Mouse (Mus musculus): ENCODE data around the gene Ercc1.

Ercc1 gene

DNA sequence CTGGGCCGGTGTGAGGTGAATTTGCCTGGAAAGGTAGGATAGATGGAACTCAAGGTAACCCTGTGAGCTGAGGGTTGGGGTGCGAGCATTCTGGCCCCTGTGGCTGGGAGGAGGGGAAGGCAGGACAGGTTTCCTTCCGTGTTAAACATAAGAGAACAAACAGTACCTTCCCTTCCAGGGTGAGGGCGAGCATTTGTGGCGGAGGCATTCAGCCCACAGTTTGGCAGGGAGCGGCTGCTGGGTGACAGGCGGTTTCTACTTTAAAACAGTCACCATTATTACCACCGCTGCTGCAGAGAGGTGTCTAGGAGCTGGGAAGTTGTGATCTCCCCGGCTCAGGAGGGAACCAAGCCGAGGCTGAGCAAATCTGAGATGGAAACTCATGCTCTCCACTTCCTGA, 7.5 kb upstream of the Ercc1 start:
- DNase-seq (ENCODE audit: low read depth, low spot score) = no peak

DNA sequence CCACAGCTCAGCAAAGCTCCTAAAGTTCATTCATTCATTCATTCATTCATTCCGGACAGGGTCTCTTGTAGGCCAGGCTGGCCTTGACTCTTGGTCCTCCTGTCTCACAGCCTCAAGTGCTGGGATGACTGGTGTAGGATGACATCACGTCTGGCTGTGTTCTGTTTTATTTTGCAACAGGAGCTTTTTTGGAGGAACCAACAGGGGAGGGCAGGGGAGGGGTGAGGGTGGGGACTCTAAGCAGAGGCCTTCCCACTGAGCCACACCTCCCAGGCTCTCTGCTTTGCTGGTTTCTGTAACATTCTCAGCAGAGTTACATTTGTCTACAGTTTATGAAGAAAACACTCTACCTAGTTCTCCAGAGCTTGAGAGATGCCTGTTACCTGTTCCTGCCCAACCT, 6.5 kb upstream of the Ercc1 start:
- DNase-seq (ENCODE audit: low read depth, low spot score) = no peak

DNA sequence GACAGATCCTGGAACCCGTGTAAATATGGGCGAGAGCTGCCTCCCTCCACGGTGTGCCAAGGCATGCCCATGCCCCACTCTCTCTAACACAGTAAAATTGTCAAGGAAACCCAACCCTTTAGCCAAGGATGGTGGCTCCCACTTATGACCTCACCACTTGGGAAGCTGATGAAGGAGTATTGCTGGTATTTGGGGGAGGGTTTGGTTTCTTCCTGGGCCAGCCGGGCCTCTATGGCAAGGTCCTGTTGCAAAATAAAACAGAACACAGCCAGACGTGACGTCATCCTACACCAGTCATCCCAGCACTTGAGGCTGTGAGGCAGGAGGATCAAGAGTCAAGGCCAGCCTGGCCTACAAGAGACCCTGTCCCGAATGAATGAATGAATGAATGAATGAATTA, 6.0 kb upstream of the Ercc1 start:
- no peak for DNase-seq (ENCODE audit: low read depth, low spot score)

DNA sequence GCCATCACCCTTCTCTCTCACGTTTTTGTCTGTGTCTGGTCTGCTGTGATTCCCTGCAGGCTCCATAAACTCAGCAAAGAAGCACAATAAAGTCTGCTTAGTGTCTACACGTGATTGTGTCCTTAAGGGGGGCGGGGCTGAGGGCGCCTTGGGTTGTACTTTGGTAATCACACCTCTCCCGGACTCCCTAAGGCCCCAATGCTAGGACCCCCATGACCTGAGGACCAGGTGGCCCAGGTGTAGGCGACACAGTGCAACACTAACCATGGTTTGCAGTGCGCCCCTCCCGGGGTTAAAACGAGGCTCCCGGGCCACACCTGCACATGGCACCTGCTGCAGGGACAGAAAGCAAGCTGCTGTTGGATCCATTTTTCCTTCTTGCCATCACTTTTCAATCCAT, 3.3 kb upstream of the Ercc1 start:
- DNase-seq (ENCODE audit: low read depth, low spot score) = no peak

DNA sequence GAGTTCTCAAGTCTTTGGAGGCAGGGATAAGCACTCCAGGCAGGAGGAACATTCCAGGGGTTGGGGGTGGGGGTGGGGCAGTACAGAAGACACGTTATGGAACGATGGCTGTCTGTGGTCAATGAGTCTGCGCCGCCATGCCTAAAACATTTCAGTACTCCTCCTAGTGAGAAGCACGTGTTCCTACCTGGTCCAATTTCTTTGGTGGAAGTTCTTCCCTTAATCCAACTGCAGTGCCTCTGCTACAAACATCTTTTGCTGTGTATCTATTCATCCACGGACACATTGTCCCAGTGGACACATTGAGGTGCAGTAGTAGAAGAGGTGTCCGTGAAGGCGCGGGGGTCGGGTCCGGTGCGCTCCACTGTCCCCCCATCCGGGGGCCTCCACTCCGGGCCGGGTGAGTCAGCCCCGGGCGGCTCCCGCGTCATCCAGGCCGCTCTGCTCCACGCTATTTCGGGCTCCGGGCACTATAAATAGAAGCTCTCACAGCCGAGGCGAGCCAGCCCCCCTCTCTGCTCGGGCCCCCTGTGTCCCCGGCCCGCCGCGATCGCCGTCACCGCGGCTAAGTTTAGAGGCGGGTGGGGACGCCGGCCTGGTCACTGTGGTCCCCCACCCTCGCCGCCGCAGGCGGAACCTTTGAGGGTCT, 2.7 kb upstream of the Ercc1 start:
- peak; percentile 47 for DNase-seq (ENCODE audit: low read depth, low spot score)

DNA sequence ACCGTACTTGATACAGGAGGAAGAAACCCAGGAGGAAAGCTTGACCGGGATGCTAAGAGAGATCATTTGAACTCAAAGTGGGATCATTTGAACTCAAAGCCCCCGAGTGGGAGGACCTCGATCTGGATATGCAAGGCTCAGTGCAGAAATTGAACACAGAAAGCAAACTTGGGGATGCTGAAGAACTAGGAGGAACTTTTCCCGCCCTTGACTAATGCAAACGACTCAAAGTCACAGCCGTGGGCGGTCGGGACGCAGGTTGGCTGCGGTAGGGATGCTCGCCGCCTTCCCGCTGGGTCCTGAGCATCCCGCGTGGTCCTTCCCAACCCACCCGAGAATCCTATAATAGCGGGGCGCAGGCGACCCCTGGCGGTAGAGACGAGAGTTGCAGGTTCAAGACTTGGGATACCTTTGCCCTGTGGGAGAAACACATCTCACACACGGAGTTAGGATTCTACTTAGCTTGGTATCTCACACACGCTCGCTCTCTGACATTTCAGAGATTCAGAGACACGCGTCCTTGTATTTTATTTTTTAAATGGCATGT, 2.0 kb upstream of the Ercc1 start:
- peak; percentile 82 for DNase-seq (ENCODE audit: low read depth, low spot score)

DNA sequence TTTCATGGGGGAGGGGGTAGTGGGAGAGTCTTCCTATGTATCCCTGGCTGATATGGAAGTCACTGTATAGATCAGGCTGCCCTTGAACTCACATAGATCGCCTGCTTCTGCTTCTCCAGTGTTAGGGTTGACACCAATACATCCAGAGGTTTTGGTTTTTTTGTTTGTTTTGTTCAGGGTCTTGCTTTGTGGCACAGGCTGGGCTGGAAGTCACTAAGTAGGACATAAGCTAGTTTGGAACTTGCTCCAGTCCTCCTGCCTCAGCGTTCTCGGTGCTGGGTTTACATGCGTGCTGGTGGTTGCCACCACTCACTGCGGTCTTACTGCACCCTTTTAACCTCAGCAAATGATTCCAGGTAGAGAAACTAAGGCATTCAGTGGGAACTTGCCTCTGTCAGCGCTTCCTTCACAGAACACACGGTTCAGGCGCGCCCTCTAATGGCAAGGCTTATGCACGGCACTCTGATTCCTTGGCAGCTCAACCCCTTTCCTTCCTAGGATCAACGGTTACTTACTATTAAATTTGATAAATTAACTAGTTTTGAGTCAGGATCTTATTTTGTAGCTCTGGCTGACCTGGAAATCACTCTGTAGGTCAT, 1.3 kb upstream of the Ercc1 start:
- DNase-seq (ENCODE audit: low read depth, low spot score) = peak; percentile 63

DNA sequence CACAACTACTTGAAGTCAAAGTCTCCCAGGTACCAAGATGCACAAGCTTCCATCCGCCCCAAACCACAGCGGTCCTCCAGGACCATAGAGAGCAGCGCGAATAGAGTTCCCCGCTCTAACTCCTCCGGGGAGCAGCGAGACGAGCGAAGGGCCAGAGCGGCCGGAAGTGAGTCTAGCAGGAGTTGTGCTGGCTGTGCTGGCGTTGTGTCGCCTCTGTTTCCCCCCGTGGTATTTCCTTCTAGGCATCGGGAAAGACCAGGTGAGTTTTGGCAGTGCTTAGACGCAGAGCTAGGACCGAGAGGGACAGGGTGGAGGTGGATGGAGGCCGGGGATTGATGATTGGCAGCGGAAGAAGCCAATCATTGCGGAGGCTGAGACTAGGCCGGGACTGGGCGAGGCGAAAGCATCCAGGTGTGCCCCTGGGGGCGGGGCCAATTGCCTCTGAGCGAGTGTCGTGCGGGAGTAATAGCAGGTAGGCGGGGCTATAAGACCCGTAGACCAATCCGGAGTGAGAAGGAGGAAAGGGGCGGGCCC, 427 bp downstream of the Ercc1 start:
- DNase-seq (ENCODE audit: low read depth, low spot score) = peak; percentile 98

DNA sequence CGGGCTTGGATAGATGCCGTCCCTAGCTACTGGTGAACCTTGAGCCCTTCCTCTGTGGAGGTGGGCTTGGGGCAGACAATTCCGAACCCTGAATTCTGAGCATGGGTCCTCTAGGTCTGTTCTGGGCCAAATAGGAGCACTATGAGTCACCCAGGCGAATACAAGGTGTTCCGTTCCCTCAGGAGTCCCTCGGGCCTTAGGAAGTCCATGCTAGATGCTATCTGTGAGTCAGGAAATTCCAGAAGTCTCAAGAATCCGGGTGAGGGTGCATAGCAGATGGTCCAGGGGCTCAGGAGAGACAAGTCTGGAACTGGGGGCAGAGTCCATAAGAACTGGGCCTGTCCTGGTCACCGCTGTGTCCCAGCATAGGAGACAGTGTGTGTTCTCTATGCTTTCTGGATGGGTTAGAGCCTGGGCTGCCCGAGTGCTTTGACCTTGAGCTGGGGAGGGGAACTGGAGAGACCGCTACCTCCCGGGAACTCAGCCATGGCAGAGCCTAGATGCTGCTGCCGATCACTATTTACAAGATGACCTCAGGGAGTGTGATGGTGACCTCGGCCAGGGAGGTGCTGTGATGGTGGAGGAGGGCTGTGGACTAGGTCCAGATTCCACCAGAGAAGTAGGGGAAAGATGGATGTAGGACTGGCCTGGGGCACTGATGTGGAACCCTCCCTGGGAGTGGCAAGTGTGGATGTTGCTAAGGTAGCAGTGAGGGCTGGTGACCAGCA, 4.8 kb downstream of the Ercc1 start:
- no peak for DNase-seq (ENCODE audit: low read depth, low spot score)

DNA sequence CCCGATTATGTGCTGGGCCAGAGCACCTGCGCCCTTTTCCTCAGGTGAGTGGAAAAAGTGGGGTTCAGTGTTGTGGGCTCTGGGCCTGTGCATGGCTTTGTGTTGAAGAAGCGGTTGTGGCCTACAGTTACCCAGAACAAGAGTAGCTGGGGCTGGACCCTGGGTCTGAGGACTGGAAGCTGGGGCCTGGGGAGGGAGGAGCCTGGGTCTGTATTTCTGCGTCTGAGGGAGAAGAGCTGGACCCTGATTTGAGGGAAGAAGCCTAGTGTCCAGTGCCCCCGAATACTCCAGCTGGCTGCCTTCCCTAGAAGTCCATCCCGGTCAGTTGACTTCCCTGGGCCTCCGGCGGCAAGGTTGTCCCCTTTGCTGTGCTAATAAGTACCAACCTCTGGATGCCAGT, 5.6 kb downstream of the Ercc1 start:
- DNase-seq (ENCODE audit: low read depth, low spot score) = no peak

DNA sequence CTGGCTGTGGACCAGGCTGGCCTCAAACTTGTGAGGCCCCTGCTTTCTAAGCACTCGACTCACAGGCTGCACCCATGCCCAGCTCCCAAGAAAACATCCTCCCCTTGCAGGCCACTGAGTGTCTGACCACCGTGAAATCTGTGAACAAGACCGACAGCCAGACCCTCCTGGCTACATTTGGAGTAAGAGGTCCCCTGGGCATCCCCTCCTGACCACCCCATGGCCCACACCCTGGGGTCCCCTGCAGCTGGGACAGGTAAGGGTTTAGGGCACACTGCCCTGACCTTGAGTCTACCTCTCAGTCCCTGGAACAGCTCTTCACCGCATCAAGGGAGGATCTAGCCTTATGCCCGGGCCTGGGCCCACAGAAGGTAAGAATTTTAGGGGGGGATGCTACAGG, 10.4 kb downstream of the Ercc1 start:
- no peak for DNase-seq (ENCODE audit: low read depth, low spot score)

DNA sequence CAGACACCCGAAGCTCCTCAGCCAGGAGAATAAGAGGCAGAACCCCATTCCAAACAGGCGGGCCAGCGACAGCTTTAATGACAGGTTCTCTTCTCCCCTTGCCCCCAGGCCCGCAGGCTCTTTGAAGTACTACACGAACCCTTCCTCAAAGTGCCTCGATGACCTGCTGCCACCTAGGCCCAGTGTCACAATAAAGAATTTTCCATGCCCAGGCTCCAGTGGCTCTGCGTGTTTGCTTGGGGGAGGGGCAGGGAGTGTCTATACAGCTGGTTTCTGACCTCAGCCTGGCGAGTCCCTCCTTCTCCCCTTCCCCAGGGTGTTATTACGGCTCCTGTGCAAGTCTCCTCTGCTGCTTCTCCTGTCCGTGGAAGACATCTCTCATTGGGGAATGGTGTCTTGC, 11.7 kb downstream of the Ercc1 start:
- DNase-seq (ENCODE audit: low read depth, low spot score) = no peak

DNA sequence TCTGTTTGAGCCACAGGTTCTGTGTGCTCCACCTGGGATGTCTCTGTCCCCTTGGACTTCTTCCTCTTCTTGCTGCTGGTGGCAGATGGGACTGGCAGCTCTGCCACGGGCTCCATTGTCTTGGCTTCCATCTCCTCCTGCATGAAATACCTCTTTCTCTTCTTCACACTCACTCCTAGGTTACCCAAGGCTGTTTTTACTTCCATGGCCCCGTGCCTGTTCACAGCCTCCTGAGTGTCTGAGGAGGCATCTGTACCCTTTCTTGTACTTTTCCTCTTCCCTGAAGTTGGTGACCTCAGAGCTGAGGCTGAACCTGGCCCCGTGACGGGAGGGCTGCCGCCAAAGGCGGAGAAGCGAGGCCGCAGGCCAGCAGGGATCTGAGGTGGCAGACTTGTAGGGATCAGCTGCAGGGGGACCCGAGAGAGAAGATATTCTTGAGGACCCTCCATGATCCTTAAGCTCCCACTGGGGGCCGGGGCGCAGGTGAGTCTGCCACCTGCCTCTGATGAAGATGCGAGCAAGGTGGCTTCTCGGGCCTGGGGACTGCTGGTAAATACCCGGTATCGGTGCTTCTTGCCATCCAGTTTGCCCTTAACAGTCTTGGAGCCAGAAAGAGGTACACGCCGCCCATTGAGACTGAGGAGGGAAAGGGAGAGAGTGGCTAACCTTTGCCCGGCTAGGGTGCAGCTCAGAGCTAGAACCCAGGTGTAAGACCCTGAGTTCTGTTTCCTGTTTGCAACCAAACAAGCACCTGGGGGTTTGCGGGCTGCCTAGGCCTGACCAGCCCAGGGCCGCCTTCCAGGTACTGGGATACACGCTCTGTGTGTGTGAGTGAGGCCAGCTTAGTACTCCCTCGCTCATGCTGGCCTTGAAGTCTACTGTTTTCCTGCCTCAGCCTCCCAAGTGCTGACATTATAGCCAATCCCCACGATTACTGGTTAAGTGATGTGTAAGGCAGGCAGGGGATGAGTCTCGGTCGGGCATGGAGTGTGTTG, 13.1 kb downstream of the Ercc1 start:
- DNase-seq (ENCODE audit: low read depth, low spot score) = no peak

DNA sequence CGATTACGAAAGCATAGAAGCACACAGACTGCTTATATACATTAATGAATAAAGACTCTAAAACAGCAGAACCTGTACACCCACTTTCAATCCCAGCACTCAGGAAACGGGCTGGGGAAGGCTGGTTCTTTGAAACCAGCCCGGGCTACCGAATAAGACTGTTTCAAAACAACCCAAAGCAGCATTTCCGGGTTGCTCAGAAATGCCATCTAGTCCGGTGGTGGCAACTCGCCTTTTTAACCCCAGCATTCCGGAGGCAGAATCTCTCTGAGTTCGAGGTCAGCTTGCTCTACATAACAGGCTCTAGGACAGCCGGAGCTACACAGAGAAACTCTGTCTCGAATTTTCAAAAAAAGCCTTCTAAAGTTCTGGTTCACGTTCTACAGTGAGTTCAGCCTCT, 14.1 kb downstream of the Ercc1 start:
- DNase-seq (ENCODE audit: low read depth, low spot score) = no peak

DNA sequence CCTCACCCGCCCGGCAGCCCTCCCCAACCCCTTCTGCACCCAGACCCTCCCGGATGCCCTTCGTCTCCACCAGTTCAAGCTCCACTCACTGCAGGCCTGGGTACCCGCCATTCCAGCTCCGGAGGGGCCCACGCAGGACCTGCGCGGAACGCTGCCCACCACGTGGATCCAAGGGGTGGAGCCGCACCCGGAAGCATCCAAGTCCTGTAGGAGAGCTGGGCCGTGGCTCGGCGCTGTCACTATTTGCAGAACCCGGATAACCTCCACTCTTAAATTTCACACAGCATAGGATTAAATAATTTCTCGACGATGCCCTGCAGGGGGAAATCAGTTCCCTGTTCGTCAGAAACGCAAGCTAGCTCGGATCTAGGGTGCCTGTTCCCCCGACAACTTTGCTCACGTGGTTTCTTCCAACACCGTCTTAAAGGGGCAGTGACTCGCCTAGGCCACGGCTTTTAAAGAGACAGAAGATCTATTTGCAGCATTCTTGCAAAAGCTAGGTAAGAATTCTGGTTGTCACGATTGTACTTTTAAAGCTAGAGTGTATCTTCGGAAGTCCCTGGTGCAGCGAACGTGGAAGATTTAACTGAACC, 14.8 kb downstream of the Ercc1 start, which contains the start of the genes Cd3eap and Ppp1r13l:
Gene Cd3eap, minus strand, starts transcription at position 185 of the 593 bp plus-strand sequence.
Gene Ppp1r13l, plus strand, starts transcription at position 451 of the 593 bp plus-strand sequence.
- no peak for DNase-seq (ENCODE audit: low read depth, low spot score)

DNA sequence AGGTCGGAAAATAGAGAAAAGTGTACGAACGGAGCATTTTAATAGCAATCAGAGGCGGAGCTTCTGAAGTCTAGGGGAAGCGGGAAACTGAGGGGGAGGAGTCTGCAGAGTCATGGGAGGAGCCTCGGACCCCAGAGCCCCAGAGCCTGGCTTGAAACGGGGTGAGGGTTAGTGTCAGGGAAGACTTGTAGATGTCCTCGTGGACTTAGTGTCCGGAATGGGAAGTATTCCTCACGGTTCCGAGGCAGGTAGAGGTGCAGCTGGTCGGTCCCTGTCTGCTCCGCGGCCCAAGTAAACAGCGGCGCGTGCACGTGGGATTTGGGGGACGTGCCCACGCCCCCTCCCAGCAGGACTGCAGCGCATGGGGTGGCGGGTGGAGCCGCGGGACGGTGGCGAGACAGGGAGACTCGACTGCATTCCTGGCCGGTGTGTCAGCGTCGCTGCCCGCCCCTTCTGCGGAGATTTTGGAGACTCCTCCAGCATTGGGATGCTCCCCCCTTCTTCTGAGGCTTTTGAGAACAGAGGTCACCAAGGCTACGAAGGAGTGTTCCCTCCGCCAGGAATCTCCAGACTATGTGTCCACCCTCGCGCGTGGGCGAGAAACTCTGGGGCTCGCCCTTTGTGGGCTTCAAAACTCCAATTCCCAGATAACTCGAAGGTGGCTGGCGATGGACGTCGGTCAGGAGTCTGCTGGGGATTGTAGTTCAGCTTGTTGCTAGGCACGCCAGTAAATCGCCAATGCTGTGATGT, 15.5 kb downstream of the Ercc1 start:
- no peak for DNase-seq (ENCODE audit: low read depth, low spot score)

DNA sequence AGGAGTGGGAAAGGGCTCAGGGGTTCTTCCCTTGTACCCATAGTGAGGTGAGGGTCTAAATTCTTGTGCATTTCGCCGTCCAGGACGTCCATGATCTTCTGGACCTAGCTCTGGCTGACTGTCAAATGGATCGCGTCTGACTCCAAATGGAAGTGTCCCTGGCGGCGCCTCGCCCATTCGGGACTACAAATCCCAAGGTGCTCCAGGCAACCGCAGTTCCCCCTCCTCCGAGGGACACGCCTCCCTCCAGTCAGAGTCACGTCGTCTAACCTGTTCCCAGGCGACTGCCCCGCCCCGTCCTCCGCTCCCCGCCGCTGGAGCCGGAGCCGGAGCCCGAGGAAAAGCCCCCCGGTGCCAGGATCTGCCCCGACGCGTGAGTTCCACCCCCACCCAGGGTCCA, 16.4 kb downstream of the Ercc1 start:
- no peak for DNase-seq (ENCODE audit: low read depth, low spot score)

DNA sequence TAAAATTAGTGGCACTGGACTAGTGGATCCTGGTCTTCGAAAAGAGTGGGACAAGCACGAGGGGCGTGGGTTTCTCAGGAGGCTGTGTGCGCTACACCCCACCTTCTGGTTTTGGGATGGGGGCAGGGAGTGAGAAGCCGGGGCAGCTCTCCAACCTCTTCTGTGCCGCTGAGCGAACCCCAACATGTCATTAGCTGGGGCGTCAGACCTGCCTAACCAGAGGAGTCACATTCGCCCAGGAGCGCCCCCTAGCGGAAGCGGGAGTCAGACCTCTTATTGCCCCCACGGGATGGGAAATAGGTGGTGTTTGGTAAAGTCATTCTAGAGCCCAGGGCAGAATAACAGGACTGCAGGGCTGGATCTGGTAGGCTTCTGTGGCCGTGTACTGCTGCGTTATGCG, 17.1 kb downstream of the Ercc1 start:
- DNase-seq (ENCODE audit: low read depth, low spot score) = no peak

DNA sequence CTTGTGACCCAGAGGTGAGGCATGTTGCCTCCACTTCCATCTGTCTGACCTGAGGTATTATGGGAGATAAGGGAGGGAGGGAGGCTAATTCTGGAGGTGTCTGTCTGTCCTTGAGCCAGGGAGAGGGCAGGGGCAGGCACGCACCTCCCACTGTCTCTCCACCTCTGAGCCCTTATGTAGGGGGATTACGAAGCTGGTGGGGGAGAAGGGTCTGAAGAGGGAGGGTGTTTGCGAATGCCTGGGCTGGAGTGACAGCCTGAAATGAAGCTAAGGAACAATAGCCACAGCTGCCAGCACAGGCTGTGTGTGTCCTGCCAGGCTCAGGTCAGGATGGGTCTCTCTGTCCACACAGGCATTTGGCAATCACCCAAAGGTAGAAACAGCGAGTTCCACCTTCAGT, 17.7 kb downstream of the Ercc1 start:
- DNase-seq (ENCODE audit: low read depth, low spot score) = no peak

DNA sequence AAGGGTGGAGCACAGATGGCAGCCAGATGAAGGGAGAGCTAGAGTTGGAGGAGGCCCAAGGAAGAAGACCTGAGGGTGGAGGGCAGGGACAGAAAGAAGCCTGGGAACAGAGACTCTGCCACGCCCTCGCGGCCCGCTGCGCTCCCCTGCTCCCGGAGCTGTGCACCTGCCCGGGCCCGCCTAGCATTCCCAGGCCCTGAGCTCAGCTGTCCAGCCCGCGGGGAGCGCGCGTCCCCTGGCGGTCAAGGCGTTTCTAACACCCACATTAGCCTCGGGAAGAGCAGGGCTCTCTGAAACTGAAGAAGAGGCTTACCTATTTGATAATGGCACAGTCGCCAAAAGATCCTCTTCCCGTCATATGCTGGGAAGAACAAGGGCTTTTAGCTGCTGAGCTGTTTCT, 19.3 kb downstream of the Ercc1 start:
- DNase-seq (ENCODE audit: low read depth, low spot score) = no peak
